Mouse (Mus musculus): ENCODE results near the gene Iqcf6.

DNA sequence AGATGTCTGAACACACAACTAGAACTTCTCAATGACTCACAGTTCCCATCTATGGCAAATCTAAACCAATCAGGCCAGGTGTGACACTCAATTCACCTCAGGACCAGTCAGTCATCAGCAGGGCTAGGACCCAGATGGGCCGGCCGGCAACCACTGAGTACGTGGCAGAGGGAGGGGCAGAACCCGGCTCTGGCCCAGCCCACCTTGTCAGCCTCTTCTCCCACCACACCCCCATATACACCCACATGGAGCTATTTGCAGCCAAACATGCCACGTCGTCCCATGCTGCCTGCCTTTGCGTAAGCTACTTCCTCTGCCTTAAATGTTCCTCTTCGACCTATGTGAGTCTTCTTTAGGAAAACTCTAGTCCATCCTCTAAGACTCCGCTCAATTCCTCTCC lies 49.6 kb downstream of the Iqcf6 start:
- TF ChIP-seq CTCF (IDR thresholded peaks at IDR 0.05; ENCODE audit: control insufficient read depth, insufficient read depth, insufficient replicate concordance, low read depth, low read length): no peak
- TF ChIP-seq POLR2A (IDR thresholded peaks at IDR 0.05; ENCODE audit: control insufficient read depth, low read depth, low read length): no peak
